Mouse (Mus musculus) ZHBTc4 (cell line): ENCODE results near the gene Cnnm3.

Source experiments
- DNase-seq: peaks from one replicate; pipeline ENCODE4 v3.0.0-alpha.2; 2011; ENCODE audit warnings: low read depth, low spot score

Cnnm3 gene

GRCm38 (mm10) chr1:36556553-36557456 lies 45.1 kb downstream of the Cnnm3 start:
- DNase-seq, result peak; percentile 93

DNA sequence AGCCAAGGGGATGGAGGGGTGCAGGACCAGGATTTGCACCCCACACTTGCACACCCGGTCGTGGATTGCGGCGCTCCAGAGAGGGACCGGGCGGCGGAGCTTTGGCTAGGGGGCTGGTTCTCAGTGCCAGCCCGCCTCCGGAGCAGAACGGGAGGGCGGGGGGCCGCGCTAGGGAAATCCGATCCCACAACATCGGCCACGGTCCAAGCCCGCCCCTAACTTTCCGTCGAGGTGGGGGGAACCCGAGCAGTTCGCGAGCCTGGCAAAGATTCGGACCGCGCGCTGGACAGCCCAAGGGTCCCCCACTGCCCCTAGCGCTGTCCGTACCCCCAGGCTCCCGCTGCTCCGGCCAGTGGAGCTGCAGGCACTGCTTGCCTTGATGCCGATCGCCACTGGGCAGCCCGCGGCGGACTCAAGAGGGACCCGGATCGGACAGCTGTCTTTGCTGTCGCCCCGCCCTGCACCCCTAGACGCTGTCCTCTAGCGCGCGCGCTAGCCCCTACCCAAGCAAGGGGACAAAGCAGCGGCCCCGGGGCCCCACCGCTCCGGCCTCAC lies 45.9 kb downstream of the Cnnm3 start:
- no peak for DNase-seq

DNA sequence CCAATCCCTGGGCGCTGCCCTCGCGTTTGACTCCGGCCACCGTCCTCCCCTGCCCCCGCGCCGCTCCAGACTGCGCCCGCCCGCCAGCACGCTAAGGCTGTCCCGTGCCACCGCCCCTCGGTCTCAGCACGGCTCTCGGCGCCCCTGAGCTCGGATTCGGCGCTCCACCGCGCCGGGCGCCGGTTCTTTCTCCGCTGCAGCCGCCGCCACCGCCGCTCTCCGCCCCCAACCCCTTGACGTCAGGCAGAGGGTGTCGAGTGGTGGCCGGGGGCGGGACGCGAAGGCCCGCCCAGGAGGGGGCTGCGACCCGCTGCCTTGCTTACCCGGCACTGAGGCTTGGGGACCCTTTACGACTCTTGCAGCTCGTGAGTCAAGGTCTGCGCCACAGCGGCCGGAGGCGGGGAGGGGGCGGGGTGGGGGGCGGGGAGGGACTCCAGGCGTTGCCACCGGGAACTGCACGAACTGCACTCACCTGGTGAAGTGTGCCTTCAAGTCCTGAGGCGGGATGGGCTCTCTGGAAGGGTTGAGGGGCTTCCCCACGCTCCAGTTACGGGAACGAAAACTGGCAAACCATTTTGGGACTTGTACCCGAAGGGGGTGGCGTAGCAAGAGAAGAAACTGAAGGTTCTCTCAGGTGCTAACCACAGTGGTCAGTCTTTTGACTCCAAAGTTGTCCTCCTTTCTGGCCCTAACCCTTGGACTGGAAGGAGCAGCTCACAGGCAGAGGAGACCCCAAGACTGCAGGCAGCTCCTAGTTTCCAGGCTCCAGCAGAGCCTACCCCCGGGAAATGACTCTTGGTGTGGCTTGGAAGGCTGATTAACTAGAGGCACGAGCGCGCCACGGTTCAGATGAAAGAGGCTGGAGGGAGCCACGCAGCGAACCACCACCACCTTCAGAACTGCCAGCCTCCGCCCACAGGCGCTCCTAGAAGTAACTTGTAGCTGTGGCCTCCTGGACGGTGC lies 46.6 kb downstream of the Cnnm3 start, which contains the start of gene Sema4c:
Gene Sema4c, minus strand, starts transcription at position 319 of the 963 bp plus-strand sequence.
- DNase-seq, result peak; percentile 86

DNA sequence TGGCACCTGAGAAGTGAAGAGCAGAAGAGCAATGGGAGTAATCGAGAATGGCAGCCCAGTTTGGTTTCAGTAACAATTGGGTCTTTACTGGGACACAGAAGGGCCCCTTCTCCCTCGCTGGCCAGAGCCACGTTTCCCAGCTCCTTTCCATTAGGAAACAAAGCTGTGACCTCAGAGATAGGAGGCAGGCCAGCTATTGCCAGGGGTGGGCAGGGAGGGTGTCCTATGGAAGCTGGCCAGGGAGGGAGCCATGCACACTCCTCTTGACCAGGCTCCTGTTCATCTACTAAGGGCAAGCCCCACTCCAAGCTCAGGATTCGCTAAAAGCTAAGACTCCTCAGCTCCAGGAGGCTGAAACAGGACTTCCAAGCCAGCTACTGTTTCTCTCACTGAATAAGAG lies 47.6 kb downstream of the Cnnm3 start:
- DNase-seq, result no peak

DNA sequence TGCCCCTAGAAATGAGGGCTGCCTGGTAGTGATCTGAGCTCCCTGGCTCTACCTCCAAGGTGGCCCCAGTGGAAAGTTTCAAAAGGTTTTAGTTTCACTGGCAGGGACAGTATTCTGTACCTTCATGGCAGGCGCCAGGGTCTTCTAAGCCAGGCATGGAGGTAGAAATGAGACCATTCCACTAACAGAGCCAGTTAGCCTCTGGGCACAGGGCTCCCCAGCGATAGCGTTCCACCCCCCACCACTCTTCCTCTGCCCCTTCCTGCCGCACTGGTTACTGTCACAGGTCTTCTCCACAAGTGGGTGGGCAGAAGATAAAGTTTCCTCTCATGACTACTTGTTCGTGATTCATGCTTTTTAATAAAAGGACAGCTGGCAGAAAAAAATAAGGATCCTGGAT lies 48.2 kb downstream of the Cnnm3 start:
- DNase-seq, result no peak

DNA sequence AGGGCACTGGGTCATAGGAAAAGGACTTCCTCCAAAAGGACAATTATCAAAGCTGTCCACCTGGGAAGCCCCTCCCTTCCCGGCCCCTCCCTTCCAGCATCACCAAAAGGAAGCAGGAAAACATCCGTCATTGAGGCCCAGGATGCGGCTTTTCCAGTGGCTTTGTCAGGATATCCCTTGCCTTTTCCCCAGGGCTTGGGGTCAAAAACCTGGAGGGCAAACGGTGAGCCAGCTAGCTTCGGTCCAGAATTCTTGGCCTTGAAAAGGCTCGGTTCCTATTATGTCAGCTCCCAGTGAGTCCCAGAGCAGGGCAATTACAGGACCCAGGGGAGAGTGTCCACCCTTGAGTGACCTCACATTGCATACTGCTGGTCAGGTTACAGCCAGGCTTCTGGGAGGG lies 49.2 kb downstream of the Cnnm3 start:
- no peak for DNase-seq

DNA sequence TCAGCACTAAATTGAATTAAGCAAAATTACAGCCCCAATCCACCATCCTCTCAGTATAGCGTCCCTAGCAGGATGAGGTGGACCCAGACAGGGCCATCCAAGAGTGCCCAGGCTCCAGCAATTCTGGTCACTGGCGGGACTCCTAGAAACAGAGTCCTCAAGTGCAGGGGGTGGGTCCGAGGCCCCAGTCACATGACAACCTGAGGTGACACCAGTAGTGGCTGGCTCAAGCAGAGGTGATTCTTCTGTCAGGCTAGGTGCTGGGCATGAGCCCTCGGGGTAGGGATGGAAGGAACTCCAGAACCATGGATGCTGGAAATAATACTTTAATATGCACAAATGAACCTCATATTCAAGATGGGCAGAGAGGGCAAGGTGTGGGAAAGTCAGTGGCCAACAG lies 50.7 kb downstream of the Cnnm3 start:
- DNase-seq, result no peak

DNA sequence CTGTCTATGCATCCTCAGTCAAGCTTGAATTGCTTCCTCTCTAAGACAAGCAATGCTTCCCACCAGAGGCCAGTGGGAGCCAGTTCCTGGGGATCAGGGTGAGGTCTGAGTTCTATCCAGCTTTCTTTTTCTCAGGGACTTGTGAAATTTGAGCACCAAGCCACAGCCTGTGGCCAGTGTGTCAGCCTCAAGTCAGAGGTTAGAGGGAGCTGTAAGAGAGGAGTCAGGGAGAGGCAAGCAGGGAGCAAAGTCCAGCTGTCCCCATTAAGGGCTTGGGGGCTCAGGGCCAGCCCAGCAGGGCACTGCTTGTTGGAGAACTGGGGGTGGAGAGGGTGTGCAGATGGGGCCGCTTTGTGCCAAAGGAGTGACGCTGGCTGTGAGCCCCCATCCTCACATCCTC lies 51.5 kb downstream of the Cnnm3 start:
- no peak for DNase-seq

DNA sequence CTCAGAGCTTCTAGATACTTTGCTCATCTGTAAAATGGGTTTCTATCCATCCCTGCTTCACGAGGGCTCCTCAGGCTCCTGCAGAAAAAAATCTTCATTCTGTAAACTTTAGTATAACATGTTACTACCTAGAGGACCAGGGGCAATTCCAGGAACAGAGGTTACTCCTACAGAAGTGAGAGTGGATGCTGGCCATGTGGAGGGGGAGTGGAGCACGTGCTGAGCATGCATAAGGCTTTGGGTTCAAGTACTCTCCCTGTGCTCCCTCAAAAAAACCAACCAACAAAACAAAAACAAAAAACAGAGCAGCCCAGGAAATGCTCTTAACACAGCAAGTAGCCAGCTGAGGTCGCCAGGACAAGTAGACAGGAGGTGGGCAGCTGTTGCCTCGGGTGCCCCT lies 52.0 kb downstream of the Cnnm3 start:
- DNase-seq, result no peak

- no peak for DNase-seq
These were observed 52.4 kb downstream of the Cnnm3 start for GRCm38 (mm10) chr1:36564101-36564500.

DNA sequence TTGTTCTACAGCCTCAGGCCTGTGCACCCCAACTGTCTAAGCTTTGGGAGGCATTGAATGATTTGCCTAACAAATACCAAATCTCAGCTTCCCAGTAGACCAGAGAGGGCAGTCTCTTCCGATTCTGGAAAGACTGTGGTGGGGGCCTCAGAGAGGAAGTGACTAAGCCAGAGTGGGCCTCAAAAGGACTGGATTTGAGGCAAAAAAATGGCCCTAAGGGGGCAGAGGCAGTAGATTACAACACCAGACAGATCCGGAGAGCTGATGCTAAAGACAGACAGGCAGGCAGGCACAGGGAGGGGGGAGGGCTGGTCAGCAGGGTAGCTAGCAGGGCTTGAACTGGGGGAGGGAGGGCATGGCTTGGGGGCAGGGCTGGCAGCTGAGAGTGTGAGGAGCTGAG lies 54.8 kb downstream of the Cnnm3 start:
- DNase-seq, result no peak

DNA sequence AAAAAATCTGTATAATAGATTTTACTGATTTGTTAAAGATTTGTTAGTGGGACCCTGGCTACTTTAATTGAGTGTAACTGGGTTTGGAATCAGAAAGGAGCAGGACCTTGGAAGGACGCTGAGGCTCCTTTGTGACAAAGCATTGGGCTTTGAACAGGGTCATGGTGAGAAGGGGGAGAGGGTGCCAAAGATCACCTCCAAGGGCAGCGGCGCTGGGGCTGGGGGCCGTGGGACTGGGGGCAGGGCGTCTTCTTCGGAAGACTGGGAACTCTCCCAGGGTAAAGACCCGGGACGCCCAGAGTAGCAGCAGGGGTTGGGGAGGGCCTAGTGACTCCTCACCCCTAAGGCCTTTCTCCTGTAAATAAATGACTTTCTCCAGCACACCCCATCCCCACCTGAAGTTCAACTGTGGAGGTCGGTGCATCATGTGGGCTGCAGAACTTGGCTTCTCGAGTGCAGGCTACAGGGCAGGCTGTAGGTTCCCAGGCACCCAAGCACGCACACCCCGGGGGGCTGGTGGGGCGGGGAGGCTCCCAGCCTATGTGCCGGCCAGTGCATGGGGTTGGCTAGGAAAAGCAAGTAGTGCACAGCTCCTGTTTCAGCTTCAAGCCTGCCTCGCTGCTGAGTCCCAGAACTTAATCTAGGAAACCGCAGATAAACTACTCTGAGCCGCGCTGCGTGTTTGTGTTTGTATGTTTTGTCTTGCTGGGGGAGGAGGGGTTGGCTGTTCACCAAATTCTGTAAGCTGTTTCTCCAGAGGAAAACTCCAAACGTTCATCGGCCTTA lies 56.3 kb downstream of the Cnnm3 start:
- peak; percentile 42 for DNase-seq

DNA sequence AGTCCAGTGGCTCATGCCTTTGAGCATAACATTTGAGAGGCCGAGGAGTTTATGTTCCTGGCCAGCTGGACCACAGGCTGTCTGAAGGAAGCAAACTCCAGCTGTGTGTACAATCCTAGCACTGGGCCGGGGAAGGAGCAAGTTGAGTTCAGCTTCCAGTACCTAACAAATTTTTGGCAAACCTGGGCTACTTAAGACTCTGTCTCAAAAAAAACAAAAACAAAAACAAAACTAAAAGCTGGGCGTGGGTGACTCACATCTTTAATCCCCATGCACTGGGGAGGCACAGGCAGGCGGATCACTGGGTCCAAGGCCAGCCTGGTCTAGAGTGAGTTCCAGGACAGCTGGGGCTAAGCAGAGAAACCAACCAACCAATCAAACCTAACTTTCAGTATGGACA lies 57.1 kb downstream of the Cnnm3 start:
- no peak for DNase-seq

DNA sequence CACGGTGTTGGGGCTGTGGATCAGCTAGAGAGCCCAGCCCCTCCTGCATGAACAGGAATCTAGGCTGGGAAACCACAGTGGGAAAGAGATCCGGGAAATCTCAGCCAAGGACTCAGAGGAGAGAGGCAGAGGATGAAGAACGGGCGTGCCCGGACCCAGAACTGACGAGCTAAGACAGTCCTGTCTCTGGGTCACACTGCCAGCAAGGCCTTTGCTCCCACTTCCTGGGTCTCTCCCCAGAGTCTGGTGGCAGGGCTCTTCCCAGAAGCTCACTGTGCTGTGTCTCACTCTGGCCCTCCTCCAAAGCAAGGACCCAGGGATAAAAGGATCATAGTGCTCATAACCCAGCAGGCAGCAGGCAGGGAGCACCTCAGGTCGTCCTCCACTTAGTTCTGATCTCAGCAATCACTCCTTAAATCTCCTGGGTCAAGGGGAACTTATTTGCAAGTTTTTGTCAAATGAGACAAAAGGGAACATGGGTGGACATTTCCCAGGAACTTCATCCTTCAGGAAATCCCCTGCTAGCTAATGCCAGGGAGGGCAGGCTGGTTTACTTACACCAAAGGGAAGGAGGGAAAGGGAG lies 58.1 kb downstream of the Cnnm3 start:
- DNase-seq, result no peak

DNA sequence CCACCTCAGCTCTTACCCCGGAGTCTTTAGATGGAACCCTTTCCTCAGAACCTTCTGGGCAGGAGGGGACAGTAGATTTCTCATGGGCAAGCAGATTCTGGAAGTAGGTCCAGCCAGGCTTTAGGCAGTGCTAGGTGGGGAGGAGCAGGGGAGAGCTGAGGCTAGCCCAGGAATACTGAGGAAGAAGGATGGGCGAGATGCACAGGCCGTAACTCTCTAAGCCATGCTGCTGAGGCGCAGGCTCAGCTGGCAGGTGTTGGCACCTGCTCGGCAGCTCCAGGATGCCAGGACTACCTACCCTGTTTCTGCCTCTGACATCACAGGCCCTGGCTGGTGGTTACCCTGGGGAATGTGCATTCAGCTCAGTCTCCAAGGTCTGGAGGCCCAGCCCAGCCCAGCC lies 58.7 kb downstream of the Cnnm3 start:
- DNase-seq, result no peak

- DNase-seq, result no peak
These were observed 60.0 kb downstream of the Cnnm3 start for GRCm38 (mm10) chr1:36571627-36572026.

GRCm38 (mm10) chr1:36572140-36572700 lies 60.6 kb downstream of the Cnnm3 start:
- no peak for DNase-seq

GRCm38 (mm10) chr1:36572709-36573108 lies 61.0 kb downstream of the Cnnm3 start:
- no peak for DNase-seq

DNA sequence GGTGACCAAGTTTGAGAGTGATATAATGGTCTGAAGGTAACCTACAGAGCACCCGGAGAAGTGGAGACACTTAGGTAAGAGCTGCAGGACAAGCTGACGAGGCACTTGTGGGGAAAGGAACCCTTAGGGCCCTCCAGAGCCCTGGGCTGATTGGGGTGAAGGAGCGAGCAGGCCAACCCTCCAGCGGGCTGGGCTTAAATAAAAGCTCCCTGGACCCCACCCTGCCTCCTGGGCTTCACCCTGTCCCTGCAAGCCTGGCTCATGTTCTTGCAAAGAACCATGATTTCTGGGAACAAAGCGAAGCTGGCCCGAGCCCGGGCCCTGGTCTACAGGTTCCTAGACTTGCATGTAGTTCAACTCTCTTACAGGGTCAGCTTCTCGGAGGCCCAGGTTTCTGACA lies 61.9 kb downstream of the Cnnm3 start:
- no peak for DNase-seq

DNA sequence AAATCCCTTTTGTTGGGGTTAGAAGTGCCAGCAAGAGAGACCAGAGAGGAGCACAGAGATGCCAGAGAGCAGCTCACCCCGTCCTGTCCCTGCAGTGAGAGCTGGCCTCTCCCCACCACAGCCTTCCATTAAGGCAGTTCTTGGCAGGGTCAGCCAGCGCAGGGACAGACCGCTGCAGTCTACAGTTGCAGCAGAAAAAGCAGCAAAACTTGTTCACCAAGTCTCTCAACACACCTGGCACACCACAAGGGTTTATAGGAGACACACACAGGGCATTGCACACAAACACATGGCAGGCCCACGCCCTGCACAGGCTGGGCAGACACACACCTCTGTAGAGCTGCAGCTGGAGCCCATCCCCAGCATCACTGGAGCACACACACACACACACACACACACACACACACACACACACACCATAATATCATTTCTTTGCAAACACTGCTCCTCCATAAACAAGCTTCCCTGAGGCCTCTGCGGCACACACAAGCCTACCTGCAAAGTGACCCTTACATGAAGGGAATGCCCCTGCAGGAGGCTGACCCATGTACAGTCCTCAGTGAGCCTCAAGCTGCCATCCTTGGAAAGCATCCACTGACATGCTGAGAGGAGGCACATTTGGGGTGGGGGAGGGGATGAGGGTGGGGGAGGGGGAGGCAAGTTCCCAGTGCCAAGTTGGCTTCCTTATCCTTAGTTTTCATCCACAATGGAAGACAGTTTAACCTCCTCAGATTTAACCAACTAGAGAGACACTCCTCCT lies 62.7 kb downstream of the Cnnm3 start:
- DNase-seq, result no peak
